Mouse (Mus musculus) monocyte, adult 5-6 weeks (primary cell): Measurements from ENCODE around the gene Ghdc. TPM values are rescaled to one million over a fixed set of nuclear protein-coding genes. Genes with fewer than 3 reads are reported as not detected.
A peak's percentile ranks its signal among the peaks of the same experiment; 100 is the strongest.

ENCODE experiments used
- ATAC-seq: fragments of 153-309, 156-312 bp; replicated peaks from 2 replicates; pipeline ENCODE4 v1.8.0; 2017; ENCODE audit warnings: mild to moderate bottlenecking; ENCODE audit not compliant: low TSS enrichment, insufficient number of reproducible peaks, severe bottlenecking, poor library complexity, low FRiP score
- total RNA-seq: library from RNA; stranded (forward); fragments of 200-1000, 200-491, 200-594 nt; gene quantifications from 3 replicates; pipeline ENCODE4 v1.2.3, GENCODE M21; 2017

Gene Ghdc
- total RNA-seq, 1 experiment from 2014 or later, result 4.7 TPM

- ATAC-seq, result no peak
Observed at GRCm38 (mm10) chr11:100789702-100790101, 18.9 kb upstream of the Ghdc start.

- no peak for ATAC-seq
Observed at GRCm38 (mm10) chr11:100785774-100786173, 15.0 kb upstream of the Ghdc start.

DNA sequence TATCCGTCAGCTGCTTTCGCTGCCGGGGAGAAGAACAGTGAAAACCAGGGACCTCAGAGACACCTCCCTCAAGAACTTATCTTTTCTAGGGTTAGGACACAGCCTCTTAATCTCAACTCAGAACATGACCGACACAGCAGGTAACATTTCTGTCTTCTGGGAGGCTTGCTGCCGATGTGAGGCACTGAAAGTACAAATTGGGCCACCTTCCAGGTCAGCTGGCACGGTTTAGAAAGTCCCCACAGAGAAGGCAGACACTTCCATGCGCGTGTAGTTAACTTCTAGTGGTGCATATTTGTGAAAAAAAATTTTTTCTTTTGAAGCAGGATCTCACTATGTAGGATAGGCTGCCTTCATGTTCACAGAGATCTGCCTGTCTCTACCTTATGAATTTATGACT is 13.5 kb upstream of the Ghdc start:
- no peak for ATAC-seq

GRCm38 (mm10) chr11:100782568-100782967 is 11.8 kb upstream of the Ghdc start:
- ATAC-seq, result no peak

DNA sequence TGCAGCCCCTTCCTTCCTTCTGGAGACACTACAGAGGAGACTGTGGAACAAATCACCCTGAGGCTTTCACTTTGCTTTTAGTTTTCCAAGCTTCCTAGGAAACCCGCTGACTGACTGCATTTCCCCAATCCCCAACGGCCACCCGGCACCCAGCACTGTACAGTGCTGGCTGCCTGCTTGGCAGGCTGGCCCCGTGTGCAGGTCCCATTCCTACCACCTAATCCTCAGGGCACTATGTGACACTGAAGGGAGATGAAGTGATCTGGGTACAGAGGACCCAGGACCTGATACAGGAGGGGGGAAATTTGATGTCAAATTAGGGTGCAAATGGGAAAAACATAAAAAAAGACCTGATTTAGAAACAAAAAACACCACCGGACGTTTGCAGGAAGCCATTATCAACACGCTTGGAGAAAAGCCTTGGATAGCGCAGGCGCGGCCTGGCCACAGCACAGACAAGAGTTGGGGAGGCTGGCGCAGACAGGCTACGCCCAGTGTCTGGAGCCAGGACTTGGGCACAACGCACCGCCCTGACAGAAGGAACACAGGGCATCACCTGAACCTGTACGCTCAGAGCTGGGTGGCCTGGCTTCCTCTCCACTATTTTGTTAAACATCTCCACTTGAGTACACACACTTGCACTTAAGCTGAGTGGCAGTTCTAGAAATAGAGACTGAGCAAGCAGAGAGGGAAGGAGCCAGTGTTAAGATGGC is 11.2 kb upstream of the Ghdc start:
- ATAC-seq, result no peak

- no peak for ATAC-seq
Observed at GRCm38 (mm10) chr11:100780247-100780646, 9.5 kb upstream of the Ghdc start.

- no peak for ATAC-seq
Observed at GRCm38 (mm10) chr11:100778069-100778468, 7.3 kb upstream of the Ghdc start.

DNA sequence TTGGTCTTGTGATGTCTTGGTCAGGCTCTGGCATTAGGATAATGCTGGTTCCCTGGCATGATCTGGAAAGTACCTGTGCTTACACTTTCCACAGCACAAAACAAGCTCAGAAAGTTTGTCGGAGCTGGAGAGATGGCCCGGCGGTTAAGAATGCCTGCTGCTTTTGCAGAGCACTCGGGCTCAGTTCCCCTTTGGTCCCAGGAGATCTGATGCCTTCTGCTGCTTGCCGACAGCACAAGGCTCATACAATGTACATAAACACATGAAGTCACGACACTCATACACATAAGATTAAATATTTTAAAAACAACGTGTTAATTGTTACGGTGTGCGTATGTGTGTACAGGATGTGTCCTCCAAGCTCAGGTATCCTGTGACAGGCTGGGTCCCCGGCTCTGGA is 5.2 kb upstream of the Ghdc start:
- 0 out of 2 replicates have a peak, but pooled peaks have one; percentile 32 for ATAC-seq

GRCm38 (mm10) chr11:100774261-100774660 is 3.5 kb upstream of the Ghdc start:
- ATAC-seq, result no peak

- ATAC-seq, result no peak
Observed at GRCm38 (mm10) chr11:100769980-100770379, 777 bp downstream of the Ghdc start.

DNA sequence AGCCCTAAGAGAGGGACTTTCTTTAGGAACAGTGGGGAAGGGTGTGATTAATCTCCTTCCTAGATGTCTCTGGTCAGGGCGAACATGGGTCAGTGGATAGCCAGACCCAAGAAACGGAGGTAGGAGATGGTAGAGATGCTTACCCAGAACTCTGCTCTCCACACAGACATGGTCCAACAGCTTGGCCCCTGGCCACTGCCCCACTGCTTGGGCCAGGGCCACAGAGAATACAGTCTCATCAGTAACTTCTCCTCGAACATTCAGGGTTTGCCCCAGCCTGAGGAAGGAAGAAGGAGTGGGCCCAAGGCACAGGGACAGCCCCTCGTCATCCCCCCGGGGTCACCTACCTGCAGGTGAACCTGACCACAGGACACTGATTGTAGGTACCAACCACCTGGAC is 2.9 kb downstream of the Ghdc start:
- ATAC-seq, result no peak

DNA sequence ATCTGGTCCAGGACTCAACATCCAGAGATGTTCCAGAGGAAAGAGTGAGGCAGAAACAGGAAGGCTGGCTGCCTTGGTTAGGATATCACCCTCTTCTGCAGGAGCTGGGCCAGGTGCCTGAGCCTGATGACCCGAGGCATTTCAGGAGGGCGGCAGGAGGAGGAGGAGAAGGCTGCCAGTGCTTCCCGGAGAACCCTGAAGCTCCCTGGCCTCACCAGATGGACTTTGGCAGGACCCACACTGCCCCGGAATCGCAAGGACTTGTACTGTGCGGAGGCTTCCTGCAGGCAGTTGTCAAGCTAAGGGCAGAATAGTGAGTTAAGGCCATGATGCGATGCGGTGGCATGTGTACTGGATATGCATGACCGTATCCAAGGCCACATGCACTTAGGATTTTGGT is 4.0 kb downstream of the Ghdc start:
- ATAC-seq, result no peak

- ATAC-seq, result no peak
Observed at GRCm38 (mm10) chr11:100762831-100763230, 7.9 kb downstream of the Ghdc start, which contains the start of gene Hcrt. Hcrt (minus strand) TSS chr11:100762931.

DNA sequence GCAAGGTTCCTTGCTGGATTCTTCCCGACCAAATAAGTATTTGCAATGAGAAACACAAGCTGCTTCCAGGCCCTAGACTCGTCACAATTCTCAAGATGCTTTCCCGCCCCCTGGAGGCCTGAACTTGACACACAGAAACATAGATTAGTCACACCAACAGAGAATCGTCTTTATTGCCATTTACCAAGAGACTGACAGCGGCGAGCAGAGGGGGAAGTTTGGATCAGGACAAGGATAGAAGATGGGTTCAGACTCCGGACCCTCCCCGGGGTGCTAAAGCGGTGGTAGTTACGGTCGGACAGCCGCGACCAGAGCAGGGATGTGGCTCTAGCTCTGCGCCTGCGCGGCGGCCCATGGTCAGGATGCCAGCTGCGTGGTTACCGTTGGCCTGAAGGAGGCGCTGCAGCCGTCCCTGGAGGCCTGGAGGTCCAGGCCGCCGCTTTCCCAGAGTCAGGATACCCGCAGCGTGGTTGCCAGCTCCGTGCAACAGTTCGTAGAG is 9.2 kb downstream of the Ghdc start:
- peak; percentile 66 for ATAC-seq

GRCm38 (mm10) chr11:100759611-100760233 is 11.0 kb downstream of the Ghdc start, which contains the start of gene Kcnh4:
Kcnh4 (minus strand) TSS chr11:100759942.
- ATAC-seq, result peak; percentile 70

- ATAC-seq, result no peak
Observed at GRCm38 (mm10) chr11:100758707-100759610, 11.8 kb downstream of the Ghdc start.

- no peak for ATAC-seq
Observed at GRCm38 (mm10) chr11:100757566-100757965, 13.2 kb downstream of the Ghdc start.

- ATAC-seq, result no peak
Observed at GRCm38 (mm10) chr11:100756476-100756875, 14.3 kb downstream of the Ghdc start.

DNA sequence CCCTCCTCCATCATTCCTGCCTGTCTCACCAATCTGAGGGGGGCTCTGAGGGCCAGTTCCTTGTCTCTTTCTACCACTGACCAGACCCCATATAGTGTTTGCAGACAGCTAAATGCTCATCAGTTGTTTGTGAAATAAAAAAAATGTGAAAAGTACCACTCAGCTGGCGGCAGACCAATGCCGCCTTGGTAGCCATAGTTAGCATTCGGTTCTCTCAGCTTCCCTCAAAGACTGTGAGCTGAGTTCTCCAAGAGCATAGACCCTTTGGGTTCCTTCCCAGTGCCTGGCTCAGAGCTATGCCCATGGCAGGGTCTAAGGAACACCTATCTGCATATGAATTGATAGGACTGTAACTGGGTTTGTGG is 16.1 kb downstream of the Ghdc start:
- ATAC-seq, result no peak
